Mouse (Mus musculus) ZHBTc4 (cell line): ENCODE data around the gene Xylt1.

ENCODE experiments used
- DNase-seq: peaks from one replicate; pipeline ENCODE4 v3.0.0-alpha.2; 2011; ENCODE audit warnings: low read depth, low spot score

Gene Xylt1

DNA sequence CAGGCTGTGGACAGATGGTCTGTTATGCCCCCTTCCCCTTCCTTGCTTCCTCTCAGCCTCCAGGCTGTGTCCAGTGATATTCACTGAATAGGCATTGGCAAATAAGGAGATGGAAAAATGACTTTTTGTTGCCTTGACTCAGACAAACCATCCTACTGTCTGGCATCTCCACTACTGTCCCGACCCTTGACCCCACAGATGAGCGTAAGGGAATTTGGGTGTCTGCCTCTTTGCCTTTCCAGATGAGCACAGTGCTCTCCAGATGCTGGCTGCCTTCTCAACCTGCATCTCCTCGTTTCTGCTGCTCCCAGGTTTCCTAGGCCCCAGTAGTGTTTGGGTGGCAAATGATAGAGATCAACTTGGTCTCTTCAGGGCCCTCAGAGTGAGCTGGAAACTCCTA, 54.3 kb downstream of the Xylt1 start:
- no peak for DNase-seq

DNA sequence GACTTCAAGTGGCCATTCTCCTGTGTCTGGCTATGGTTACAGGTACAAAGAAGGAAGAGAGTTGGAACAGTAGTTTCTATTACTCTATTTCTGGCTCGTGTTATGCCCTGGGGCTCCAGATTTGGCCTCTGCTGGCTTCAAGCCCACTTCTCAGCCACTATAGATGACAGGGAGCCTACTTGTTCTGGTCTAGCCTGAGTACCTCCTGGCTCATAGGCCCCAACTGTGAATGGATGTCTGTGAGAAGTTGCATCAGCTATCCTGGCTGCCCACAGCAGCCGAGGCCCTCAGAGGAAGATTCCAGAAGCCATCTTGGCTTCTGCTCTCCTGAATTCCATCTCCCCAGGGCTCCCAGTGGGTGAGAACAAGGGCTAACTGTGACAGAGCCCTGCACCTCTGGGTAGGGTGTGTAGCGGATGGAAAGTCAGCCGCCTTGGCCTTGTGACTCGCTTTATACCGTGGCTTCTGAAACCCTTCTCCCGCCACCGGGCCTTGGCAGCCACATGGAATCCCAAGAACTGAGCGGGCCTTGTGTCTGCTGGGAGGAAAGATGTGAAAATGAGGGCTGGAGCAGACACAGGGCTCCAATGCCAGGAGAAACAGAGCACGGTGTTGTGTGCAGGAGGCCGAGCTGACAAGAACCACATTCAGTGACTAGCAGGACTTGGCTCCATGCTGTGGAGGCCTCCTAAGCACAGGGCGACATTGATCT, 55.1 kb downstream of the Xylt1 start:
- DNase-seq, result no peak

DNA sequence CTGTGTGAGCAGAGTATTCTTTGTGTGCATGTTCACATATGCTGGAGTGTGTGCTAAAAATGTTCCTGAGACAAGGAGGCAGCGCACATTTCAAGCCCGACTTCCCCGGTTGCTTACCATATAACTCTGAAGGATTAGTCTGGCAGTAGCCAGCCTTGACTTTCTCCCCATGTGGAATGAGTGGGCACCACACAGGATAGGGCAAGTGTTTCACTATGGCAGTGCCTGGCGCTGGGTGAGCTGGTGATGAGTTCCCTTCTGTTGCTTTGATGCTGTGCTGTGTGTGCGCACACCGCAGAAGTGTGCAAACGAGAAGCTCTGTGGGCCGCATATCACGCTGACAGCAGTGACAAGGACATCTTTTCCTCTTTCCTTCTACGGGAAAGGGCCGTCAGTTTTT, 56.1 kb downstream of the Xylt1 start:
- DNase-seq, result no peak

DNA sequence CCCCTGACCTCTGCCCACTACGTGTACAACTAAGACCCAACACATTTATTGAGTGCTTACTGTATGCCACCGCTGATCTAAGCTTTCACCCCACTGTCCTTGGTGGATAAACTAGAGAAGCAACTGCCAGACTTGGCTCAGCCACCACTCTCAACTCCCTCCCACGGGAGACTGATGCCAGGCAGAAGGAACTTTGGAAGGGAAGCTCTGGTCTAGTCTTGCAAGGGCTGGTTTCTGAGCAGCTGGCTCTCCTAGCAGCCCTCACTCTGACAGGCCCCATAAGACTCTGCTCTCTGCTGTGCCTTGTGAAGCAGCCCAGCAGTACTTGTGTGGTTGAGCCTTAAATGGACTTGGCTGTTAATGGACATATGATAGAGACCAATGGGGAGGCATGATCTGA, 60.2 kb downstream of the Xylt1 start:
- DNase-seq, result no peak

DNA sequence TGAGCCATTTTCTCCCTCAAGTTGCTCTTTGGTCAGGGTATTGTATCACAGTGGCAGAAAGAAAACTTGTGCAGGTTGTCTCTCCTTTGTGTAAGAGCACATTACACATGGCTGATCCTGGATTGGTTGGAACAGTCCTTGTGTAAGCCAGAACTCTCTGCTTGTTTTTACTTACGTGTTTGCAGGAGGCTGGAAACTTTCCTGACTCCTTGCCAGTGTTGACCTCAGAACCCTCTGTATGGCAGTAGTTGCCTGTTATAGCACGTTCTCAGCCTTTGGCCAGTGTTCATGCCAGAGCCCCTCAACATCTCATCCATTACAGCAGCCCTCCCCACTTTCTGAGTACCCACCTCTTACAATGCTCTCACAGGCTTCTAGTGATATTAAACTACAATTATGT, 61.9 kb downstream of the Xylt1 start:
- no peak for DNase-seq

DNA sequence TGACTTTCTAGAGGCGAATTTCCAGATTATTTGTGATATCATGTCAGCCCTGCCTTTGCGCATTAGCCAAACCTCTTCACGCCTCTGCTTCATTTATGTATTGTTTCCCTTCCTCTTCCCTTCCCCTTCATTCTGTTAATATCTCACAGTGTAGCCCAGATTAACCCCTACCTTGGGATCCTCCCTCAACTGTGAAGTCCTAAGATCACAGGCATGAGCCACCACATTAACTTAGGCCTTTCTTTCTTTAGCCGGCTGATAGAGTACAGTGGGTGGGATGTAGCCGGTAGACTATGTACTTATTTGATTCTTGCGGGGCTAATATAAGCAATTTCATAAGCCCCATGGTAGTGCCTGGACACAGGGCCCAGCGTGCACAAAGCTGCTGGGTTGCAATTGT, 62.4 kb downstream of the Xylt1 start:
- no peak for DNase-seq

DNA sequence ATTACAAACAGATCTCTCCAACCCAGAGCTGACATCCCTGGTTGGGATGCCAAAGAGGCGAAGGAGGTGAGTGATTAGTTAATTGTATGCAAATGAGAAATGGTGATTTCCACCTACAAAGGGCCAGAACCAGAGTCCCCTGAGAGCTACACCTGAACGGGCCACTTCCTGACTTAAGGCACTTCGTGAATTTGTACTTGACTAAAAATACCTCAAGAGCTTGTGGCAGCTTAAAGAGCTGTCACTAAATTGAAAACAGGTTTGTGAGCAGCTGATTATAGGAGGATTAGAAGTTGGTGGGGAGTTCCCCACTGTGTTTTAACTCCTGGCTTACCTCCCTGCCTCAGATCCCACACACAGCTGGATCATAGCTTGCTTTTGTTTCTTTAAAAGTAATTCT, 64.7 kb downstream of the Xylt1 start:
- DNase-seq, result no peak

DNA sequence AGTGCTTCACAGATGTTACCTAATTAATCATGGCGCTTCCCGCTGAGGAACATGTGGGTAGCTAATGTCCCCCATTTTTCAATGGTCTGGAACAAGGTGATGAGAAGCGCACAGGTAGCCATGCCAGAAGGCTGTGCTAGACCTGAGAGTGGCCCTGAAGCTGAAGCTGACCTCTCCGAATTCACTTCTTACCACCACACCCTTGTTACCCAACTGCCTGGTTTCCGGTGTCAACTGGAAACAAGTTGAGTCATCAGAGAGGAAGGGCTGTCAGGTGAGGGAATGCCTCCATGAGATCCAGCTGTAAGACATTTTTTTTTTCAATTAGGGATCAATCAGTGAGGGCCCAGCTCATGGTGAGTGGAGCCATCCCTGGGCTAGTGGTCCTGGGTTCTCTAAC, 68.8 kb downstream of the Xylt1 start:
- DNase-seq, result no peak

DNA sequence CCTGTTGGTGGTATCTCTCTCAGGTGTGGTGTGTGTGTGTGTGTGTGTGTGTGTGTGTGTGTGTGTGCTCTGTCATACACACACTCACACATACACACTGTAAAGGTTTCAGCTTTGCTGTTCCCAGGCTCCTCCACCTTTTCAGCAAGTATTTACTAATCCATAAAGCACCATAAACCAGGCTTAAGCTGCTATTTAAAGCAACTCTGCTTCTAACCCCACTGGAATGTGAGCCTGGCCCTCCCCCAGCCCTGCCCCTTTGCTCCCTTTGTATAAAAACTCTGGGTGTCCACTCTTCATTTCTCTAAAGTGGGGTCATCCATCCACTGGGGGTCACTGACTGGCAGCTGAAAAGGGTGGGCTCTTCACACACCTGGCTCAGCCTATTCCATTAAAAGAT, 70.4 kb downstream of the Xylt1 start:
- no peak for DNase-seq

DNA sequence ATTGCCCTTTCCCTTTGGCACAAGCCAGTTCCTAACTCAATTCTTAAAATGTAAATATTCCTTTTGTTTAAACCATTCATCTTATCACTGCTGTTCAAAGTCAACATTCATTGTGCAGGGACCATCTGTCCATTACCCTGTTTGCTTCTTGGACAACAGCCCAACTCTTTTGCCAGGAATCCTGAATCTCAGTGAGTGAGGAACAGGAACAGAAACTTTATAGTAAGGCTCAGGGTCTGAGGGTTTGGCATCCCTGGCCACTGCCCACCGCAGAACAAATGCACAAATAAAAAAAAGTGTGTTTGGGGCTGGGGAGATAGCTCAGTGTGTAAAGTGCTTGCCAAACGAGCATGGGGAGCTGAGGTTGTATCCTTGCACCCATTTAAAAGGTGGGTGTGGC, 71.5 kb downstream of the Xylt1 start:
- no peak for DNase-seq

DNA sequence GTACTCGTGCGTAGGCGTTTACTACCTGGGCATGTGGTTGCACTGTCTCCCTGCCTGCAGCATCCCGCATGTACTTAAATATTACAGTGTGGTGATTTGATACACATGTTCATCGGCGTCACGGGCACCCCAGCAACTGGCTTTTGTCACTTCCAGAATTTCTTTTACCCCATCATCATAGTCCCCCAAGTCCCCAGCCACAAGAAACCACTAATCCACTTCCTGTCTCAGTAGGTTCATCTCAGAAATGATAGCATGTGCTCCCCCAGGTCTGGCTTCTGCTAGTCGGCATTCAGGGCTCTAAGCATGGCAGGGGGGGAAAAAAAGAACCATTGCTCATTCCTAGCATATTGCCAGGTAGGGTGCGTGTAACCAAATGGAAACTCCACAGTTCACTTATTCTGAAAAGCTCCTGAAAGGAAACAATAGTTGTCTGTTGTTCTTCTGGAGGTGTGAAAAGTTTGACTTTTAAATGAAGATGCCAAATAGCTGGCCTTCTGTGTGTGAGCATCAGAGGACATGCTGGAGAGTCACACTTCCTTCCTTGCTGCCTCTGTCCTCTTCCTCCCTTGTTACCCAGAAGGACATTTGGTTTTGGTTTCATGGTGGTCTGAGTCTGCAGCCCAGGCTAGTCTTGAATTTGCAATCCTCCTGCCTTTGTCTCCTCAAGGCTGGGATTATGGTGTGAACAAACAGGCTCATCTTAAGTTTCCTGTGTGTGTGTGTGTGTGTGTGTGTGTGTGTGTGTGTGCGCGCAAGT, 74.2 kb downstream of the Xylt1 start:
- DNase-seq, result no peak

DNA sequence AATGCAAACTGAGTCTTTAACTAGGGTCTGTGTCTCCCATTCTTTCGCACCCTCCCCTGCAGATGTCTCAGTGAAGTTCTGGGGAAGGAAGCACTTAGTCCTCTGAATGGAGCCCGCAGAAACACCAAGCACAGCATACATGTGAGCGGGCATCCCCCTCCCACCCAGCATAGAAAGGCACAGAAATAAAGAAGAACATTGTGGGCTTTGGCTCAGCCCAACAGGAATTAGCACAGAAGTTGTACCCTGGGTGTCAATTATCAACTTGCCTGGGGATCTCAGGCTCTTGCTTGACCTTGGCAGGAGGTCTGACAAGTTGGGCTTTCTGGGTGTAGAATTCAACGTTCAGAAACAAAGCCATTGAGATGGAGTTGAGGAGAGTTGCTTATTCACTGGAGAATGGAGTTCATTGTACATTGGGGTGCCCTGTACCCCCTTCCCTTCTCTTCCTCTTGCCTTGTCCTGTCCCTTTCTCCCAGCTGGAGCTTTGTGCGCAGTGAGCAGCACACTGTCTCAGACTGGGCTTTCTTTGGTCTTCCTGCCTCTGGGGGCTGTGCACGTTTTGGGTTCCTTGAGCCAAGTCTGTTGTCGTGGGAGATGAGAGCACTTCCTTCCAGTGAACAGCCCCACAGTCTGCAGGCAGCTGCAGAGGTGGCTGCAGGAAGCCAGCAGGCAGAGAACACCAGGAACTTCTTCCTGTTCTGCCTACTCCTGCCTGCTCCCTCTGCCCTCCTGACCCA, 81.6 kb downstream of the Xylt1 start:
- DNase-seq, result no peak

DNA sequence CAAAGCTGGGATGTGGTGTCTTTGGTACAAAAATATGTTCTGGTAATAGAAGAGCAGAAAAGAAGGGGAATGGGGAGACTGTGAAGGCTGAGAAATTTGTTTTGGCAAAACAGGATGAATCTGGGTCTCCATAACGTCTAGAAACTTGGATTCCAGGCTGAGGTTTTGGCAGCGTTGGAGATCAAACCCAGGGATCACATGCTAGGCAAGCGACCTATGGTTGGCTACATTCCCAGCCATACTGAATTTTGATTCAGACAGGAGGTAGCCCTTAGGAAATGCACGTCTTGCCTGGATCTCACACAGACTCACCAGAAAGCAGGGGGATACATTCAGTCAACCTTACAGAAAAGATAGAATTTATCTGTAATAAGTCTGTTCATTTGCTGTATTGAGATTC, 84.2 kb downstream of the Xylt1 start:
- no peak for DNase-seq

DNA sequence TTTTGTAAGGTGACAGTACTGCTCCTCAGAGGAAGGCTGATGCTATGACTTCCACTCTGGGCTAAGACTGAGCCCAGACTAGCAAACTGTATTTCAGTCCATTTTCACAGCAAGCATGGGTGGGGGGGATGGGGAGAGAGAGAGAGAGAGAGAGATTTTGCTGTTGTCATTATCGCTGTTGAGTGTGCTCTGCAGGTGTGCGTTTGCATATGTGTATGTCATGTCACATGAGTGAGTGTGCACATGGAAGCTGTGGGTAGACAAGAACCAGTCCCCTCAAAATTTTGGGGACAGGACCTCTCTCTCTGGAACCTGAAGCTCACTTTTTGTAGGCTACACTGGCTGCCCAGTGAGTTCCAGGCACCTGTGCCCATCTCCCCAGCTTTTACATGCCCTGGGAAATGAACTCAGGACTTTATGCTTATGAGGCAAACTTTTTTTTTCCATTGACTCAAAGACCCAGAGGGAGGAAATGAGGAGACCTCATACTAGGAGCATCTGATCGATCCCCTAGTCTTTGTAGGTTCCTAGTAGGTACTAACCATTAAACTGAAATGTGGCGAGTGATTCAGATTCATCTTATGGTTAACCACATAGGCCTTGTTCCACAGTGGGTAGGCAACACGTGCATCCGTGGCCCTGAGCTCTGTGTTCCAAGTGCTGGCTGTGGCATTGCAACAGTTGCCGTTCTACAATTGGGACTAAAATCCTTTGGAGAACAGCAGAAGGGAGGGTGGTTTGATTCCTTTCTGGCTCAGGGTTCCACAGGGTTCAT, 85.4 kb downstream of the Xylt1 start:
- no peak for DNase-seq

DNA sequence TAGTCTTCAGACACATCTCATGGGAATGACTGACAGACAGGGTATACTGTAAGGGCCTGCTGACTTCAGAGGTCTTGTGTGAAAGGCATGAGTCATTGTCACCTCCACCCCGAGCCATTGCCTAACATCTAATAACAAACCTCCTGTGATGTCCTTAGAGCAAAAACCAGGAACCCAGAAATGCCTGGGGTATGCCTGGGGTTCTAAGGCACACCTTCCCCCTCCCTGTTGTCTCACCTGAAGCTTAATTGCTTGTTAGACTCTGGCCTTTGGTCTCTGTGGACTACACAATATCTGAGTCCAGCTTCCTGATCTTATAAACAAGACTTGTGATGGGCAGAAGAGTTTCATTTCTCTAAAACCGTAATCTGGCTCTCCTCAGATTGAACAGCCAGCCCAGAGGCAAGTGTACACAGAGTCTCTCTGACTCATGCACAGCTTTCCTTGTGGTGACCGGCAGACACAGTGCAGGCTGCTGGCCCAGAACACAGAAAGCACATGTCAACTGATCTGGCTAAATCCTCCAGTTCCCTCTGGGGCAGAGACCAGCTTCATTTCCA, 89.5 kb downstream of the Xylt1 start:
- no peak for DNase-seq

DNA sequence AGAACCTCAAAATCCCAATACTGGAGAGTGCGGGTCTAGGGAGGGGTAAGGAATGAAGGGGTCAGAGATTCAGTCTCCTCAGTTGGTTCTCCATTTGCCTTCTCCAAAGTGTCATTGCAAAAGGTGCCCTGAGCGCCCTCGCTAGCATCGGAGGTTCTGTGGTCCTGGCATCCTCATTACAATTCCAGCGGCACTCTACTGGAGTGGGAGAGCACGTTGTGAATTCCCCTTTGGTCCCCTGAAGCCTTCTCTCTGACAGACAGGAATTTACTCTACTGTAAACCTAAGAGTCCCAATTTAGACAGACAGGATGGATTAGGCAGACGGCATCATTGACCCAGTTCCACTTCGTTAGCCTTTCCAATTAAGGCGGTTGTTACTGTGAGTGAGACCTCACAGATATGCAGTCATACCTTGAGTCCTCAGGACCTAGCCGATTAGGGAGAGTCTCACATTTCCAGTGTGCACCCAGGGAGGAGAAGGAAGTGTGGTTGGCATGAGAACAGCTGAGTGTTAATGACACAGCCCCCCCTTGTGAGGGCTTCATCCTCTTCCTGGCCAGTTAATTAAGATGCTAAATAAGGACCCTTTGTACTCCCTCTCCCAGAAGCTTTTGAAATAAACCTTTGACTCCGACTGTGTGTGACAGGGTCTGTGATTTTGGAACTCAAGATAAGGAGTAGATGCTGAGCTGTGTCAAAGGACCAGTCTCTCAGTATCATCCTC, 91.4 kb downstream of the Xylt1 start:
- DNase-seq, result peak; percentile 56

DNA sequence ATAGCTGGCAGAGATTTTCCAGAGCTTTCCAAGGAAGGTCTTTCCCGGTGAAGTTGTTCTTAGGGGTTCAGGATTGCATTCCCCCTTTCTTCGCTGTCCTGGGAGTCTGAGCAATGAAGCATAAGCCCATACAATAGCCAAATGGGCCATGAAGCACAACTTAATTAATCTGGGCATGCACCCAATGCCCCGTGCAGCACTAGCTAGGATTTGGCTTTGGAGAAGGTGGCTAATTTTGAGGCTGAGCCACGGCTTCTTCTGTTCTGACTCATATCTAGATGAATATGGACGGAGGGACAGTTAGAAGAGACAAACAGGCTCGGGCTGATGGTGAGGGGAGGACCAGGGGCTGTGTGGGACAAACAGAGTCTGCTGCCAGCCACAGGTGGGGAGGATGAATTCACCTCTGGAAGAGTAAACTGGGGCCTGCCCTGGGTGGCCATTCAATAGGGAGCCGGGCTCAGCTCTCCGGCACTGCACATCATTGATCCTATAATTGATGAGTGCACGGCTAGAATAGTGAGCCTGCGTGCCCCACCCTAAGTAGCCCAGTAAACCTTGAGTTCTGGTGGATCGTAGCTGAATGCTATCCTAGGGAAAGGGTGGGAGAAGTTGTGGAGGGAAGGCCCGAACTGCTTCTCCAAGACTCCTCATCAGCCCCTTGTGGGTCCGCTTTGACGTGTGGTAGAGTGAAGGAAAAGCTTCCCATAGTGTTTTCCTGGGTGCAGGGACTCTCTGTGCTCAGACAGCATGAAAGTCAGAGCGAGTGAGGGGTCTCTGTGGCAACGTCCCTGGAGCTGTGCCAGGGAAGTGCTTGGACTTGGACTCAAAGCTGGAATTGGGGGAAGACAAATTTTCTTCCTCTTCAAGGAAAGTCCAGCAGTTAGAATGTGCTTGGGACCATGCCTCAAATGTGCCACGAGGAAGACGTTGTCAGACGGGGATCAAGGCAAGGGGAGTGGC, 92.3 kb downstream of the Xylt1 start:
- no peak for DNase-seq

DNA sequence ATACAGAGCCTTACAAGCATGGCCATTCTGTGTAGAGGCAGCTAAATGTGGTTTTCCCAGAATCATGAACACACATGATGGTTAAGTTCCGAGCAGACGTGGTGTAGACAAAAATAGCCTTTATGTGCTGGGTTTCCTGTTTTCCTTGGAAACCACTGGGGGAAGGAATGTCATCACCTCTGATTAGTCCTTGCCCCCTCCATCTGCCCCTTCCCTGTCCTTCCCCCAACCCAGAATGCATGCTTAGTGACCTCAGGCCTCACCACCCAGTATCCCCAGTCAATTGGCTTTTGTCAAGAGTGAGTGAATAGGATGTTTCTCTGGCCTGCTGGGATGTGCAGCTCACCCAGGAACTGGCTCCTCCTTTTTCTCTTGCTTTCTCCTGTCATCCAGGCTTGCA, 93.5 kb downstream of the Xylt1 start:
- no peak for DNase-seq

DNA sequence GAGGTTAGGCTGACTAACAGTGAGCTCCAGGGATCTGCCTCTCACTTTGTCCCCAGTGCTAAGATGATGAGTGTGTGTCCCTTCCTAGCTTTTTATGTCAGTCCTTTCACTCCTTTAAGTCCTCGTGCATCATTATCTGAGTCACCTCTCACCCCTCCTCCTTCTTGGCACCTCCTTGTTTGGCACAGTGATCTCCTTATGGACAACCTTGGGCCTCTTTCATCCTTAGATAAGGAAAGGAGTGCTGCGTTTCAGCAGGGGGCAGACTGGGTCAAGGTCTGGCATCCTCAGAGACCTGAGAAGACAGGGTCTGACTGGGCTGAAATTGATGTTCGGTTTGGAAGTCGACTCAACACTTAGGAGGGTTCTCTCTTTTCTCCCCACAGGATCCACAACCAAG, 94.3 kb downstream of the Xylt1 start:
- DNase-seq, result no peak

DNA sequence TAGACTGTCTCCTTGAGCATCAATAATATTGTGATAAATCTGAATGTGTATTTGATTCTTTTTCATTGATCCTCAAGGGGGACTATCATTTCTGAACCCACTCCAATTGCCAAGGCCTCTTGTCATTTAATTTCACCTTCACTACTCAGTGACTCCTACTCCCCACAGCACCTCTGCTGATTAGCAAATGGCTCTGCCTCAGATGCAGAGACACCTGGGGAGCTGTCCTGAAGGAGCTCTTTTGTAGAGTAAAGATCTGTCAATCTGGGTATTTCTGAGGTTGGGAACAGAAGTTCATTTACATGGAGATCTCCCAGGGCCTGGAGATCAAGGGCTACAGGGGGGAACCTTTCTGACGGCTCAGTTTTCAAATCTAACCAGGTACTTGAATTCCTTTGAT, 98.2 kb downstream of the Xylt1 start:
- DNase-seq, result peak; percentile 18
